Mouse (Mus musculus): Measurements from ENCODE around the gene Flywch1. TPM values are rescaled to one million over a fixed set of nuclear protein-coding genes. Genes with fewer than 3 reads are reported as not detected.
"Not testable (repeated sequence)": the region's sequence is repeated elsewhere in the genome, so short reads cannot be mapped to it uniquely, and the experiment has no call there.

The Flywch1 gene
- total RNA-seq, 2 experiments from 2014 or later: 32.8 to 33.4 TPM

DNA sequence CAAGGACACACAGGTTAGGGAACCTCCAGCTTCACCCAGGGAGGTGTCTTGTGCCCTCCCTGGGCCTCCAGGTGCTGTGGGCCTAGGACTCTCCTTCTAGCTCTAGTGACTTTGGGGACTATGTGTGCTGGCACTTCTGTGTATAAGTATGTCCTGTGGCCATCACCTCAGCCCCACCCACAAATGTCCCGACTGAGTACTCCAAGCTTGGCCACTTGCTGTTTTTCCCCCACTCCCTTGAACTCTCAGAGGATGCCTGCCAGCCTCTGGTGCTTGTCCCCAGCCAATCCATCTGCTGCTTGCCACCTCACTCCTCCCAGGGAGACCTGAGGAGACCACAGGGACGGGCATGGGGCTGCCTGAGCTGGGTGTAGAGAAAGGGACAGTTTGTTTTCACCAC lies 7.0 kb upstream of the Flywch1 start:
- no peak for DNase-seq

DNA sequence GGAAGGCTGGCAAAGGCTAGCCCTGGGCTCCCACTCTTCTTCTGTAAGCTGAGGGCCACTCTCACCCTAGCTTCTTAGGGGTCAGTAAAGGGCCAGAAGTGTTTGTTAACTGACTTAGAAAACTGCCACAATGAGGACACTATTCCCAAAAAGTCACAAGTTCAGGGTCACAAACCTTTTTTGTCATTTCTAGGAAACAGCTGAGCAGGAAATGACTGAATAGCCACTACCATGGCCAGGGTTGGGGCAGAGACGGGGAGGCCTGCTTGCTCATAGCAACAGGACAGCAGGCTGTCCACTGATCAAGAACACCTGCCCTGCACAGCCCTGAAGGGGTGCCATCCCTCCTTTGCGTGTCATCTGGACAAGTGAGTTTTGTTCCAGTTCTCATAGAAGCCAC lies 5.7 kb upstream of the Flywch1 start:
- no peak for DNase-seq

DNA sequence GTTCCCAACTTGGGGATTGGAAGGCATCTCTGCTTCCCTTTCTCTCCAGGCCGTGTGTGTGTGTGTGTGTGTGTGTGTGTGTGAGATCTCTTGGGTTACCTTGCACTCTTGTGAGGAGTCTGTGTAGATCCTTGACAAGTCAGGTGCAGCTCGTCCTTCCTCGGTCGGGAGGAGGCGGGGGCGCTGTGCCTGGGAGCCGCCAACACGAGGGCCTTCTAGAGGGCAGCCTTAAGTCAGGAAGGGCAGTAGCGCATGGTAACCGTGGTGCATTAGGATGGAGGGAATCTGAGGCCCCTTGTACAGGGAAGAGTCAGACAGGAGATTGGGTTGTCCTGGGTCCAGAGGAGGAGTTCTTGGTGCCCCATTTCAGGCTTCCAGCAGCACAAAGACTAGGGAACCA lies 4.8 kb upstream of the Flywch1 start:
- DNase-seq: no peak

DNA sequence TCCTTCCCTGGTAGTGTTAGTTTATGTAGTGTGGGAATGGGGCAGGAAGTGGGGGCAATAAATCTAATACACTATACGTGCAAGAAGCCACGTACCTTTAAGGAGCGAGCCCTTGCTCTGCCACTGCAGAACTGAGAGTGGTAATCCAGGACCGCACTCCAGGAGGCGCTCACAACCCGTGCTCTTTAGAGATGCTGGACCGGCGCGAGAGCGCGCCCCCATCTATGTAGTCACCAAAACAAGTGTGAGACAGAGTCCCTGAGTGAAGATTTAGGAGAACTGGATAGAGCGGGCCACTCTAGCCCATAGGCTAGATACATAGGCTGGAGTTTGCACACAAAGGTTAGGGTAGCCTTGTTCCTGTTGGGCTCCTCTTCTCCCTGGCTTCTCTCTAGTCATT lies 2.7 kb upstream of the Flywch1 start:
- peak; percentile 89 for DNase-seq

DNA sequence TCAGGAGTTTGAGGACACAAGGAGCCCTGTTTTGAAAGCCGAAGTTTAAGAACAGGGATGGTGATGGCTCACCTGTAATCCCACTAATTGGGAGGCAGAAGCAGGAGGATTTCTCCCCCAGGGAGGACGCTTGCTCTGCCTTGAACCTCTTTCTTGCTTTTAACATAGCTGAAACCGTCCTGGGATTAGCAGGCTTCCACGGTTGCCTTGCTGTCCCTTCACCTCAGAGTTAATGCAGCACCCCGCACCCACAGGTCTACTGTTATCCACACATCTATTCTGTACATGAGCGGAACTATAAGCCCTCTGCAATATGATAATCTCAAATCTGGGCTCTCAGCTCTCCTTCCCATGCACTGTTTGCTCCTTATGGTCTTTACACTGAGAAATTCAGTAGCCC lies 2.3 kb upstream of the Flywch1 start:
- no peak for DNase-seq

DNA sequence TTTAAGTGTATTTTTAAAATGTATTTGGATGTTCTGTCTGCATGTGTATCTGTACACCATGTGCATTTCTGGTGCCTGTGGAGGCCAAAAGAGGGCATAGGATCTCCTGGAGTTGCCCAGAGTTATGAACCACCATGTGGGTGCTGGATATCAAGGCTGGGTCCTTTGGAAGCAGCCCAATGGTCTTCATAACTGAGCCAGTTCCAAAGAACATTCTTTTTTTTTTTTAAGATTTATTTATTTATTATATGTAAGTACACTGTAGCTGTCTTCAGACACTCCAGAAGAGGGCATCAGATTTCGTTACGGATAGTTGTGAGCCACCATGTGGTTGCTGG lies 786 bp upstream of the Flywch1 start:
- not testable (repeated sequence) for DNase-seq

DNA sequence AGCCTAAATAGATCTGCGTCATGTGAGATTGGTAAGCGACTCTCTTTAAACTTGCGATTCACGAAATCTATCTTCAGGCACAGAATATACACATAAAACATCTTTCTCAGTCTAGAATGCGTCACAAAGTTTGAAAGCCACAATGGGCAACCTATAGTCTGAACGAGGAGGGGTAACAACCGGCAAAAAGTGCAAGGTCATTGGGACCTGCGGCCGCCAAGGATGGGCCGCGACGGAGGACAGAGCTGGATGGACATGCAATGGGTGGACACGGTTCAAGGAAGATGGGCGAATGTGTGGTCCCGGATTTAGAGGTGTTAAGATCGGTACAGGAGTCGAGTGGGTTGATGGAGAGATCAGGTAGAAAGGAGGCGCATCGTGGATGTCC lies 512 bp downstream of the Flywch1 start:
- no peak for DNase-seq

DNA sequence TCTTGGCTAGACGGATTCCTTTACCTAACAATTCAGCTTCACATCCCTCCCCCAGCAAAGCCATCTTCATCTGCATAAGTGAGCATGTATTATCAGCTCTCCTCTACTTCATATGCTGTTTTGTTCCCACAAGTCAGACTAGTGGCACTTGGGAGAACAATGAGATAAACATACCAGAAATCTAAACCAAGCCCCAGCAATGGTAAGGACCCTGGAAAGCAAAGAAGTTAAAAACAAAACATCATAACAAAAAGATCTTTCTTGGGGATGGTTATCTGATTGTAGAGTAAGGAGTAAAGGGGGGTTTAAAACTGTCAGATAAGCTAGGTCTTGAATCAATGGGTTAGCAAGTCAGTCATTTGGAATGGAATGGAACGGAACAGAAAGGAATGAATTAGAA lies 909 bp downstream of the Flywch1 start:
- no peak for DNase-seq

DNA sequence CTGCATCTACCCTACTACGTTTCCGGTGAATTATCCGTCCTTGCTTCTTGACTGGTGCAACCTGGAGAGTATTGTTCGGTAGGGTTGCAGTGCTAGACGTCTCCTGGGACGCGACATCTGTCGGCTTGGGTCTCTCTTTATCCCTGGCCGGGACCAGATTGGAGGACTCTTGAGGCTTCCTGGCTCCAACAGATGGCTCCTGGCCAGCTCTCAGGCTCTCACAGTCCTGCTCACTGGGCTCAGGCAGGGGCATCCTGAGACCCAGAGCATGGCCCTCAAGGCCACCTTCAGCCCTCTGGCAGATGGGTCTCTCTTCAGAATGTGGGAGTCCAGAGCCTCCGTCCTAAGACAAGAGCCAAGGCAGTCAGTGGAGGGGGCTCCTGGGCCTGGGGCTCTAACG lies 8.4 kb downstream of the Flywch1 start:
- no peak for DNase-seq

DNA sequence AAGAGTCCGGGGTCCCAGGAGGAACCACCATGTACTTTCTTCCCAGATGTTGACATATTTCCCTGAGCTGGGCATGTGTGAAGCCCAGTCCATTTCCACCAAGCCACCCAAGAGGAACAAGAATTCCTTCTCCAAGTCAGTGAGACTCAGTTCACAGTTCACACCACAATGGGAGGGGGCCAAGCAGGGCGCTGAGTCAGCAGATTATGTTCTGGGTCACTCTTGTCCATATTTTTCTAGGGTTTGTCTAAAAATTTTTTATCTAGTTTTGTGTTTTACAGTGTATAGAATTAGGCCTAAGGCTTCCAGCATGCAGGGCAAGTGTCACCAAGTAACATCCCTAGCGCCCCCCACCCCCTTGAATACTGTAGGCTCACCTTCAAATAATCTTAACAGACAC lies 10.2 kb downstream of the Flywch1 start:
- no peak for DNase-seq

DNA sequence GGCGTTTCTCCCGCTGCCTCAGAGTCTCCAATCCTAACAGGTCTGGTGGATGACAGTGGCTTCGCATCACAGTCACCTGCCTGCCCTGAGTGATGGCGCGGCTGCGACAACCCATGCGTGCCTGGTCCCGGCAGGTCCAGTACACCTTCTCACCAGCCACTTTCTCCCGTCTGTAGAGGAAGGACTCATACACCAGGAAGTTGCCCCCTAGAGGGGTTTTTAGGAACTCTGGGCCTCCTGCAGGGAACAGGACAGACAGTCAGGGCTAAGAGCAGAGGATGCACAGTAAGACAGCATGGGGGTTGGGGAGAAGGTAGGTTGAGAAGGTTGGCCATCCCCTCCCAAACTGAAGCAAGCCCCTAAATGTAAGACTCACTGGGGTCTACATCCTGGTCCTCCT lies 11.2 kb downstream of the Flywch1 start:
- no peak for DNase-seq

DNA sequence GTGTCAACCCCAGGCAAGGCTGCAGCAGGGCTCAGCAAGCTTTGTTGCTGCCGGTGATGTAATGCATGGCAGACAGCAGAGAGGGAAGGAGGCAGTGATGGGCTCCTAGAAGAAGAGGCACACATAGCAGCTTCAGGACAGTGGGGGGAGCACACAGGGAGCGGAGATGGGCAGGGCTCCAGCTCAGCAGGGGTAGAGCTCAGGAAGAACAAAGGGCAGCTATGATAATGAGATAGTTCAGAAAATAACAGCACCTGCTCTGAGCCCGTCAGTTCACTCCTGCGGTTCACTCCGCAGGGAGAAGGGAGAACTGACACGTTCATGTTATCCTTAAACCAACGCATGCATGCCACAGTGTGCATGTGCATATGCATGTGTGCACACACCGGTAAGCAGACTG lies 12.6 kb downstream of the Flywch1 start:
- no peak for DNase-seq

DNA sequence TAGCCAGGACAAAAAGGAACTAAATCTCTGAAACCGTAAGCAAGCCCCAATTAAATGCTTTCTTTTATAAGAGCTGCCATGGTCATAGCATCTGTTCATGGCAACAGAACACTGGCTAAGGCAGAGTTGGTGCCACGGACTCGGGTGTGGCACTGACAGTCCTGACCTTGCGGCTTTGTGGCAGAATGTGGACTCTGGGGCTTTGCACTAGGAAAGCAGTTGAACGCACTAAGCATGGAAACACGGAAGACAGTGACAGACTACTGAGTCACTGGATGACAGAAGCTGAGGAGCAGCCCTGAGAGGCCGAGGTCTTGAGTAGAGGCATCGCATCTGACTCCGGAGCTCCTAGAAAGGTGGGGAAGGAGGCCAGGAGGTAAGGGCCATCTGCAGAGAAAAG lies 13.8 kb downstream of the Flywch1 start:
- DNase-seq: no peak

DNA sequence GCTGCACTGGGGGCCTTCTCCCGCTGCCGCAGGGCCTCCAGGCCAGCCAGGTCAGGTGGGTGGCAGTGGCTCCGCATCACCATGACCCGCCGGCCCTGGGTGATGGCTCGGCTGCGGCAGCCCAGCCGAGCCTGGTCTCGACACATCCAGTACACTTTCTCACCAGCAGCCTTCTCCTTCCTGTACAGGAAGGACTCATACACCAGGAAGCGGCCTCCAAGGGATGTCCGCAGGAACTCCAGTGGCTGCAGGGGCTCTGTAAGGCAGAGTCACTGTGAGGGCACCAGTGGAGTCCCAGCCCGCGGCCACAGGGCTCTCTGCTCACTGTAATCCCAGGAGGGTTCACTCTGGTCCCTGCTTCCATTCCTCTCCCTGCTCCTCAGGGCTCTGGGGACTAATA lies 15.7 kb downstream of the Flywch1 start:
- DNase-seq: no peak

DNA sequence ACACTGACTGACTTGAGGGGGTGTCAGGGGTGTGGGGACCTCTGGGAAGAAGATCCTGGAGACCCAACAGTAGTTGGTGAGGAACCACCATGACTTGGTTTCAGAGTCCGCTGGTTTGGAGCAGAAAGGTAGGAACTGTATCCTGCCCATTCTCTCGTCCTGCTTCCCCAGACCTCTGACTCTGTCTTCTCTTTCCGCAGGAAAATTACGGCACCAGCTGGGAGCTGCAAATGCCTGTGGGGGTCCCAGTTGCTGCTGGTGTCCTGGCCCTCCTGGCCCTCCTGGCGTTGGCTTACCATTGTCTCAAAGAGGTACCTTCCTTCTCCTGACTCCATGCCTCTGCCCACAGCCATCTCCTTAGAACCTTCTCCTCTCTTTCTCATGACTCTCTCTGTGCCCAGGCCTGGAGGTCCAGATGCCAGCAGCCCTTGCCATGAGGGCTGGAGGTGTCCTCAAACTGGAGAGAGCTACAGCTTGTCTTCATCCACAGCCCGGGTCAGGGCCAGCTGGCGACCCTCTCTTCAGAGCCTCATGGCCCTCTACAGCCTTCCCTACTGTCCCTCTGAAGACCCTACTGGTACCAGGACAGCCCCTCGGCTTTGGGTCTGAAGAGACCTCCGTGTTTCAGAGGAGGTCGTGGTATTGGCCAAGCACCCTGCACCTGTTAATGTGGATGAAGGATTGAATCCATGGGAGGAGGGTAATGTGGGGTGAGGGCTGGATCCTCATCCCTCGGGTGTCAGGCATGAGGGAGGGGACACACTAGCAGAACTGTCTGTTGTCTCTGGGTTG lies 21.8 kb downstream of the Flywch1 start:
- no peak for DNase-seq

DNA sequence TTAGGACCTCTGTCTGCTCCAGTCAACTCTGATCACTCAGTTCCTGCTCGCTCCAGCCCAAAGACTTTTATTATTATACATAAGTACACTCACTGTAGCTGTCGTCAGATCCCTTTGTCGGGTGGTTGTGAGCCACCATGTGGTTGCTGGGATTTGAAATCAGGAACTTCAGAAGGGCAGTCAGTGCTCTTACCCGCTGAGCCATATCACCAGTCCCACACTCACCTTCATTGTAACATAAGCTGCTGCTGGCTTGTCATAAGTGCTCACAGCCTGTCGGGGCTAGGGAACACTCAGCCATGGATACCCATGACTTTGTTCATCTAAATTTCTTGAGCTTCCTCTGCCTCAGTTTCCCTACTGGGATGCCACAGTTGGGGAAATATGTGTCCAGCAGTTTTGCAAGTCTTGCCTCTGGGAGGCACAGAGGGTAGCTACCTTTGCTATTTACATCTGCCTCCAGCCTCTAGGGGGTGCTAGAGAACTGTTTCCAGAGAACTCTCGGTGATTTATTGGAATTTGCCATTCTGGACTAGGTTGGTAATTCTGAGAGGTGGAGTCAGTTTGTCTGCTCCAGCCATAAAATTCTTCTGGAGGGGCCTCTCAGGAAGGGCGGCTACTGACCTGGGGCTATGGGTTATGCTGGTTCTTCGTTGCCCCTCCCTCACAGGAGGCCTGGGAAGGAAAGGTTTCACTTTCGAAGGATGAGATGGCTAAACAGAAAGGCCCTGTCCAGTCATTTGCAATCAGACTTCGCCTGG lies 22.6 kb downstream of the Flywch1 start:
- DNase-seq: peak; percentile 80

DNA sequence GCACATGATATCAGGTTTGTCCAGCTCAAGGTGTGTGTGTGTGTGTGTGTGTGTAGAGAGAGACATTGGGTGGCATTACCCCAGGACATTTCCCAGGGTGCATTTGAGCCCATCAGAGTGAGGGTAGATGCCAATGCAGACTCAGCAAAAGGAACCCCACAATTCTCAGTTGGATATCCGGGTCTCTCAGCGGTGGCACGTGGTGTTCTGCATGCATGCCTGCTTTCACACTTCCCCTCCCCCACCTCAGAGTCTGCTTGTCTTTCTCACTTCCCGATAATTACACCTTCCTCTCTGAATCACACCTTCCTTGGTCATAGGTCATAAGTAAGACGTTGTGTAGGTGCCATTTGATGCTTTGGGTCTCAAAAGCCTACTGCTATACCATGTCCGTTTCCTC lies 23.4 kb downstream of the Flywch1 start:
- DNase-seq: no peak

DNA sequence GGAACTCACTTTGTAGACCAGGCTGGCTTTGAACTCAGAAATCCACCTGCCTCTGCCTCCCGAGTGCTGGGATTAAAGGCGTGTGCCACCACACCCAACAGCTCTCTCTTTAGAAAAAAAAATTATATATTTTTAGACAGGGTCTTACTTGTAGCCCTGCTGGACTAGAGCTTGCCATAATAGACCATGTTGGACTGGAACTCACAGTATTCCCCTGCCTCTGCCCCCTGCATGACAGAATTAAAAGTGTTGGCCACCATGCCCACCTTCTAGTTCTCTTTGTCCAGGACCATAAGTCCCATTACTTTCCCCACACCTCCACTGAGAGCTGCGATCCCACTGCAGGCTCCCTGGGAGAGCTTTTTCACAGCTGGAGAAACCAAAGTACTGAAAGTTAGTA lies 23.9 kb downstream of the Flywch1 start:
- DNase-seq: no peak

DNA sequence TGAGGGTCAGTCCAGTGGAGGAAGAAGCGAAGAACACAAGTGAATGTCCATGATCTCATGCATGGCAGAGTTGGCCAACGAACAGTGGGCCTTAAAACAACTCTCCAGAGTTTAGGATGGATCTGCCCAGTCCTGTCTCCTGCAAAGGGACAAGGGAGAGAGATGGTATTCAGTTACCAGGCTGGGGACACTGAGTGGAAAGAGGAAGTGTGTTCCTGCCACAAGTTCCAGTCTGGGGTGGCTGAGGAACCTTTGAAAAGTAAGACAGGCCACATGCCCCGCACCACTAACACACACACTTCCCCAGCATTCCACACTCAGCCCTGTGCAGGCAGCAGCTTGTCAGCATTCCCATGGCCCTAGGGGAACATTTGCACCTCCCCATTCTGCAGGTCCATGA lies 24.6 kb downstream of the Flywch1 start:
- no peak for DNase-seq

DNA sequence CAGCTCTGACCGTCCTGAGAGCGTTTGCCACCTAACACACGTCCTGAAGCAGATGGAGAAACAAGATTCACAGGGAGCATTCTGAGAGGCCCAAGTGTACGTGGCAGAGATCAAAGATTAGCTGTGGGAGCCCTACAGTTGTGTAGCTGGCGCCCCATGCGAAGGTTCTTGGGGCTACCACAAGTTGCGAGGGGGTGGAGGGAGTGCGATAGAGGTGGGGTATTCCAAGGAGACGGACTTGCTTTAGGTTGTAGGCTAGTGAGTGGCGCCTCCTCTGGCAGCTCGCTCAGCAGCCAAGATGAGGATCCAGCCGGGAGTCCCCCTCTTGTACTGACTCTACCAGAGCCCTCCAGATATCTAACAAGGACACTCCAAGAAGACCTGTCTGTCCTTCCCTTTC lies 25.1 kb downstream of the Flywch1 start:
- no peak for DNase-seq

DNA sequence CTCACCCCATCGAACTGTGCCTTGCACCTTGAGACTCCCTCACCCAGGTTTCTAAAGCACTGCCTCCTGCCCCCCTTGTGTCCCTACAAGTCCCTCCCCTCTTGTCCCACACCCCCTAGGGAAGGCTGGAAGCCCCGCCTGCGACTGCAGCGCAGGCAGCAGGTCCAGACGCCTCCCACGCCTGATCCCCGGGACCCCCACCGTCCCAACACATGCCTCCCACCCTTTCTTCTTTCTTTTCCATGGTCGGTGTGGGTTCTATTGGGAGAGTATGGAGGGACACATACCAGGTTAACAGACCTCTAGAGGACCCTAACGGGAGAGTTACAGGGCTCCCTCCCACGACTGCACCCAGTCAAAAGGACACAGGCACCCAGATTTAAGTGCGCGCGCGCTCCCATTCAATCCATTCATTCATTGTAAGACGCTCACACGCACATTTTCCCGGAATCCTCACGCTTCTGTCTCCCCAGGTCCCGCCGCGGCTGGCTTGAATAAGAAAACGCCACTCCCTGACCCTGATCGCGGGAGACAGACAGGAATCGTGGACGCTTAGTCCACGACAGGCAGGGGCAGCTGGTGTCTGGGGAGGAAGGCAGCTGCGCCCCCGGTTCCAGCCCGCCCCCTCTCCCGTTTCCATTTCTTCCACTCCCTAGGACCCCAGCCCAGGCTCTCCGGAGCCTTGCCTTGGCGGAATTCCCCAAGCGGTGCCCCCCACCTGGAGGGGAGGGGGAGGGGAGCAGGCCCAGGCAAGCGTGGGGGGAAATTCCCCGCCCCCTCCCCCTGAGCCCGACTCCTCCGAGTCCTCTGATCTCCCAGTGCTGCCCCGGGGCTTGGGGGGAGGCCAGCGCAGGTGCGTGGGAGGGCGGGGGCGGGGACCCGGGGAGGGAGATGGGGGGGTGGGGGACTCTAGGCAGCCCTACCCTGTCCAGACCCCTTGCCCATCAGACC lies 25.8 kb downstream of the Flywch1 start, which contains the start of gene Kremen2:
Gene Kremen2 (minus strand): TSS at position 533 of the 951 bp plus-strand sequence.
- DNase-seq: no peak

DNA sequence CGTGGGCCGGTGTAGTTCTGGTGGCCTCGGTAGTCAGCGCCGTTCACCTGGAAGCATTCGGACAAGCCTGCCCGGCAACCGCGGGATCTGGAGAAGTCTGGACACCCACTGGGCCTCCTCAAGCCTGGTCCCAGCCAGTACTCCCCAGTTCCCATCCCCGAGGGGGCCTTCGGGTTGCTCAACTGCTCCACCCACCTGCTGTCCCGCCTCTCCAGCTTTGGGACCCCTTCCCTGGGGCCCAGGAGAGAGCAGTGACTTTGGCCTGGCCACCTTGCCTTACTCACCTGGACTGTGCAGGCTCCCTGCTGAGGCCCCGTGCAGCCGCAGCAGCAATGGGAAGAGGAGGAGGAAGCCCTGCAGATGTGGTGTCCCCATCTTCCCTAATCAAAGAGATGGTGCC lies 26.8 kb downstream of the Flywch1 start:
- no peak for DNase-seq

DNA sequence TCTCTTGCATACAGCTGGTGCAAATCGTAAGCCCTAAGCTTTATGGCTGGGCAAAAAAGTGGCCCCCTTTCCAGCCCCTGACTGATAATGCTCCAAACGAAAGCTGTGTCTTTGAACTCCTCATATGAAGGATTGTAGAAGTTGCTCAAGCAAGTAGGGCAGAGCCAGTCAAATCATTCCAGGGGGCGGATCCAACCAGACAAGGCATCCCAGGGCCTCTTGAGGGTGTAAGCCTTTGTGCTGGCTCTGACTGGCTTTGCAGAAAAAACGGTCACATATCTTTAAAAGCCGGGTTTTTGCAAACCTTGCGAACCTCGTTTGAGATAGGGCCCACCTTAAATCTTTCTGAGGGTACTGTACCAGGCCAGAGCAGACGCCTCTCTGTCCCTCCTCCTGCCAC lies 27.3 kb downstream of the Flywch1 start:
- no peak for DNase-seq

Measured in heart, postnatal 4 days (tissue).